In the genomic region with DNA sequence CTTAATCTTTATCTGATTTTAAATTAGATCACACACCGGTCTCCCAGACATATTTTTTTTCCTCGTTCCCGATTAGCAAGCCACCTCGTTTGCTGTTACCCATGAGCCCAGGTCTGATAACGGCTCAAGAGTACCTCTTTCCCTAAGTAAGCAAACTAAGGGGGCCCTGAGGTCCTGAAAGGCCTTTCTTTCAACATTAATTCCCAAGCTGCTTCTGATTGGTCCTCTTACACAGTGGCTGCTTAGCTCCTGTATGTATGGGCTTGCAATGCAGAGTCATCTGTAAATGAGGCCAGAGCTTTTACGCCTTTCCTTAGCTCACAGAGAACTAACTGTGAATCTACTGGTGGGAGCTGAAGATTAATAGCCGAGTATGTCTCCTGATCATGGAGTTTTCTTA, we compare ENCODE assay signal across 20 mouse cellular contexts. TPM values are rescaled to one million over a fixed set of nuclear protein-coding genes. Genes with fewer than 3 reads are reported as not detected.
DNase-seq lines count a peak whose midpoint lies in the region; ATAC-seq and TF ChIP-seq lines count a peak whose summit lies in the region.
"Had no signal": no experiment of that assay in that cellular context is flagged by ENCODE, and none has a peak within 500 bp of the region (broad histone marks: within the 10 kb centered on the region; RNA-seq: fewer than 3 reads in every experiment).

No protein-coding gene starts in this region.

- no peaks in the 10 kb centered on the region for H3K79me2 ChIP-seq in heart, adult 2 months (replicated peaks; ENCODE audit: control insufficient read depth, insufficient read depth, low read length)

- WGBS in heart, embryonic 13.5 days: 28% methylated on average over 7 of the region's 7 CpGs
- WGBS in heart, adult 2 months: 56% methylated on average over 7 of the region's 7 CpGs
- WGBS in lung, embryonic 14.5 days: 25% methylated on average over 7 of the region's 7 CpGs
- 48% methylated on average over 7 of the region's 7 CpGs for WGBS in stomach, embryonic 14.5 days
- 34% methylated on average over 7 of the region's 7 CpGs for WGBS in stomach, postnatal 0 days
- 79% methylated on average over 7 of the region's 7 CpGs for WGBS in forebrain, embryonic 10.5 days

- no peak for TF ChIP-seq CTCF in heart, adult 2 months (IDR thresholded peaks at IDR 0.05)
- no peak for TF ChIP-seq CTCF in lung, embryonic 14.5 days (IDR thresholded peaks at IDR 0.05; ENCODE audit: low read depth)
- TF ChIP-seq CTCF in stomach, postnatal 0 days (IDR thresholded peaks at IDR 0.05; ENCODE audit: low read depth): no peak

- DNase-seq in heart, adult 2 months: no peak
- peak; percentile 32 for DNase-seq in lung, embryonic 14.5 days
- DNase-seq in lung, adult 18-20 months: no peak
- no peak for DNase-seq in stomach, postnatal 0 days (ENCODE audit: low spot score)
- no peak for DNase-seq in forebrain, embryonic 10.5 days (ENCODE audit: extremely low spot score, low spot score)
- DNase-seq: adrenal gland, adult 8-10 months; adrenal gland, postnatal 36 days; cerebellum, adult 2 months; cerebellum, postnatal 10 days; gastrocnemius, adult 2 months; gastrocnemius, postnatal 25 days; heart, postnatal 14 days had no signal

- no peaks in the 10 kb centered on the region for H3K9me3 ChIP-seq in heart, embryonic 13.5 days
- no peaks in the 10 kb centered on the region for H3K9me3 ChIP-seq in lung, embryonic 14.5 days (ENCODE audit: low read depth, low read length)
- H3K9me3 ChIP-seq in stomach, embryonic 14.5 days (ENCODE audit: control insufficient read depth, low read depth, low read length): no peaks in the 10 kb centered on the region
- H3K9me3 ChIP-seq in stomach, postnatal 0 days (ENCODE audit: control insufficient read depth, low read length): no peaks in the 10 kb centered on the region
- no peaks in the 10 kb centered on the region for H3K9me3 ChIP-seq in forebrain, embryonic 10.5 days
- H3K9me3 ChIP-seq: embryonic facial prominence, embryonic 10.5 days; heart, embryonic 12.5 days; hindbrain, embryonic 10.5 days had no signal

- H3K27me3 ChIP-seq in heart, embryonic 13.5 days (replicated peaks): no peaks in the 10 kb centered on the region
- H3K27me3 ChIP-seq in heart, adult 2 months (ENCODE audit: control insufficient read depth, insufficient read depth, low read length): no peaks in the 10 kb centered on the region
- H3K27me3 ChIP-seq in lung, embryonic 14.5 days (ENCODE audit: insufficient read depth, low read length): no peaks in the 10 kb centered on the region
- H3K27me3 ChIP-seq in stomach, embryonic 14.5 days (ENCODE audit: control insufficient read depth, insufficient read depth, low read length): no peaks in the 10 kb centered on the region
- no peaks in the 10 kb centered on the region for H3K27me3 ChIP-seq in stomach, postnatal 0 days (ENCODE audit: control insufficient read depth, insufficient read depth, low read length)
- no peaks in the 10 kb centered on the region for H3K27me3 ChIP-seq in forebrain, embryonic 10.5 days (ENCODE audit: poor library complexity, severe bottlenecking)
- H3K27me3 ChIP-seq: CH12.LX; heart, embryonic 12.5 days had no signal

- intact Hi-C loops in heart, adult 2 months (cut with DNase I): no loop called here

- no peak overlapping the region for H3K27ac ChIP-seq in heart, embryonic 13.5 days (replicated peaks)
- H3K27ac ChIP-seq in heart, adult 2 months: no peak overlapping the region
- no peak overlapping the region for H3K27ac ChIP-seq in lung, embryonic 14.5 days (ENCODE audit: low read depth)
- H3K27ac ChIP-seq in stomach, embryonic 14.5 days (ENCODE audit: low read length): no peak overlapping the region
- no peak overlapping the region for H3K27ac ChIP-seq in stomach, postnatal 0 days (replicated peaks)
- no peak overlapping the region for H3K27ac ChIP-seq in forebrain, embryonic 10.5 days
- H3K27ac ChIP-seq: embryonic facial prominence, embryonic 10.5 days; gastrocnemius, adult 2 months; hindbrain, embryonic 10.5 days; hindbrain, embryonic 14.5 days had no signal

- H3K4me3 ChIP-seq in heart, embryonic 13.5 days: no peak overlapping the region
- H3K4me3 ChIP-seq in heart, adult 2 months: no peak overlapping the region
- no peak overlapping the region for H3K4me3 ChIP-seq in lung, embryonic 14.5 days (ENCODE audit: low read depth, low read length)
- H3K4me3 ChIP-seq in stomach, embryonic 14.5 days (ENCODE audit: low read depth, low read length): no peak overlapping the region
- H3K4me3 ChIP-seq in stomach, postnatal 0 days (ENCODE audit: low read depth, low read length): no peak overlapping the region
- no peak overlapping the region for H3K4me3 ChIP-seq in forebrain, embryonic 10.5 days
- H3K4me3 ChIP-seq: embryonic facial prominence, embryonic 10.5 days; gastrocnemius, adult 2 months; heart, embryonic 12.5 days; hindbrain, embryonic 10.5 days had no signal

- no peak for TF ChIP-seq EP300 in heart, adult 2 months (IDR thresholded peaks at IDR 0.05; ENCODE audit: insufficient read depth, low read depth, low read length)
- no peak for TF ChIP-seq EP300 in stomach, postnatal 0 days (optimal IDR thresholded peaks at IDR 0.05)

- H3K4me2 ChIP-seq in heart, embryonic 13.5 days: peak overlapping the region; percentile 45
- no peak overlapping the region for H3K4me2 ChIP-seq in lung, embryonic 14.5 days
- no peak overlapping the region for H3K4me2 ChIP-seq in stomach, embryonic 14.5 days (replicated peaks; ENCODE audit: low read depth, low read length)
- no peak overlapping the region for H3K4me2 ChIP-seq in stomach, postnatal 0 days (replicated peaks; ENCODE audit: low read depth)
- H3K4me2 ChIP-seq: hindbrain, embryonic 14.5 days had no signal

- ATAC-seq in heart, embryonic 13.5 days (ENCODE audit: extremely low read depth, insufficient number of reproducible peaks, low FRiP score, low TSS enrichment): no peak
- no peak; the same call in 1 of the 2 replicates for ATAC-seq in lung, embryonic 14.5 days (ENCODE audit: insufficient read depth)
- ATAC-seq in stomach, embryonic 14.5 days (ENCODE audit: insufficient number of reproducible peaks, insufficient read depth, low FRiP score, low read depth): peak; percentile 49; the same call in 1 of the 2 replicates
- no peak for ATAC-seq in stomach, postnatal 0 days (ENCODE audit: low FRiP score, low TSS enrichment)
- ATAC-seq: forebrain, embryonic 14.5 days had no signal

- H3K9ac ChIP-seq in heart, embryonic 13.5 days: no peak overlapping the region
- no peak overlapping the region for H3K9ac ChIP-seq in heart, adult 2 months (ENCODE audit: low read depth, low read length)
- H3K9ac ChIP-seq in lung, embryonic 14.5 days: no peak overlapping the region
- no peak overlapping the region for H3K9ac ChIP-seq in stomach, embryonic 14.5 days (replicated peaks; ENCODE audit: low read depth, low read length)
- no peak overlapping the region for H3K9ac ChIP-seq in stomach, postnatal 0 days (ENCODE audit: low read length)
- H3K9ac ChIP-seq: heart, embryonic 12.5 days; hindbrain, embryonic 14.5 days had no signal

- TF ChIP-seq POLR2A in heart, adult 2 months (IDR thresholded peaks at IDR 0.05; ENCODE audit: insufficient read depth, low read depth, low read length): no peak

- no peaks in the 10 kb centered on the region for H3K36me3 ChIP-seq in heart, embryonic 13.5 days
- H3K36me3 ChIP-seq in heart, adult 2 months (ENCODE audit: control insufficient read depth, insufficient read depth, low read length): no peaks in the 10 kb centered on the region
- no peaks in the 10 kb centered on the region for H3K36me3 ChIP-seq in lung, embryonic 14.5 days (ENCODE audit: insufficient read depth)
- no peaks in the 10 kb centered on the region for H3K36me3 ChIP-seq in stomach, embryonic 14.5 days (ENCODE audit: control insufficient read depth, insufficient read depth, low read length)
- H3K36me3 ChIP-seq in stomach, postnatal 0 days (ENCODE audit: control insufficient read depth, insufficient read depth, low read length): no peaks in the 10 kb centered on the region
- no peaks in the 10 kb centered on the region for H3K36me3 ChIP-seq in forebrain, embryonic 10.5 days (replicated peaks)
- H3K36me3 ChIP-seq: embryonic facial prominence, embryonic 10.5 days; heart, embryonic 12.5 days; hindbrain, embryonic 10.5 days had no signal

- peaks cover 18% of the 10 kb centered on the region for H3K4me1 ChIP-seq in heart, embryonic 13.5 days
- H3K4me1 ChIP-seq in heart, adult 2 months (ENCODE audit: control insufficient read depth, insufficient read depth, low read length): no peaks in the 10 kb centered on the region
- no peaks in the 10 kb centered on the region for H3K4me1 ChIP-seq in lung, embryonic 14.5 days (ENCODE audit: insufficient read depth)
- H3K4me1 ChIP-seq in stomach, embryonic 14.5 days (ENCODE audit: control insufficient read depth, insufficient read depth, low read length): no peaks in the 10 kb centered on the region
- H3K4me1 ChIP-seq in stomach, postnatal 0 days (replicated peaks; ENCODE audit: control insufficient read depth, insufficient read depth): no peaks in the 10 kb centered on the region
- peaks cover 4% of the 10 kb centered on the region; the same call in 1 of the 2 replicates for H3K4me1 ChIP-seq in forebrain, embryonic 10.5 days
- H3K4me1 ChIP-seq: embryonic facial prominence, embryonic 10.5 days; hindbrain, embryonic 10.5 days had no signal

RNA-seq across cellular contexts. Expression of gene Txk, which starts 15.7 kb away (rescaled TPM):
- polyA plus RNA-seq in heart, embryonic 13.5 days (2015; fragmentation: Nextera tagmentation; extraction: Ambion mirVana): 0.10 and 0.20 TPM in 2 replicates
- under 1 TPM; 0.10 to 0.30 TPM for total RNA-seq in heart, adult 2 months (2021)
- polyA plus RNA-seq in heart, adult 2 months (2012; rRNA removed): 0.12 and 0.18 TPM in 2 replicates
- 0.08 TPM in 1 of 2 replicates, not detected in the other for polyA plus RNA-seq in lung, embryonic 14.5 days (2014; fragmentation: Nextera tagmentation; extraction: Ambion mirVana)
- polyA plus RNA-seq in stomach, embryonic 14.5 days (2014; fragmentation: Nextera tagmentation; extraction: Ambion mirVana): 0.29 and 0.32 TPM in 2 replicates
- 0.16 and 0.21 TPM in 2 replicates for polyA plus RNA-seq in stomach, postnatal 0 days (2015; fragmentation: Nextera tagmentation; extraction: Ambion mirVana)
- not detected in 2 replicates for polyA plus RNA-seq in forebrain, embryonic 10.5 days (2016; fragmentation: Nextera tagmentation; extraction: Ambion mirVana)
- polyA plus RNA-seq: embryonic facial prominence, embryonic 10.5 days; forebrain, embryonic 14.5 days; heart, embryonic 12.5 days; hindbrain, embryonic 10.5 days had no signal
